Mouse (Mus musculus) embryonic facial prominence, embryonic 15.5 days (tissue): Measurements from ENCODE around the gene Ssbp4. TPM values are rescaled to one million over a fixed set of nuclear protein-coding genes. Genes with fewer than 3 reads are reported as not detected.

Source experiments
- ATAC-seq: fragments of 200-750 bp; cut with Nextera tagmentation; 2 replicates; pipeline ENCODE4 v1.8.0; 2017; ENCODE audit warnings: low read depth, moderate TSS enrichment; ENCODE audit not compliant: insufficient number of reproducible peaks, low FRiP score, low TSS enrichment
- H3K27ac ChIP-seq: fragments of 300-500 bp; sonication (generic); replicated peaks from 2 replicates; pipeline ENCODE4 v1.5.1; 2015; ENCODE audit warnings: mild to moderate bottlenecking, inconsistent platforms
- H3K27me3 ChIP-seq: fragments of 300-500 bp; sonication (generic); 2 replicates; pipeline ENCODE4 v1.6.1; 2015; ENCODE audit warnings: inconsistent platforms
- H3K36me3 ChIP-seq: fragments of 300-500 bp; sonication (generic); 2 replicates; pipeline ENCODE4 v1.6.1; 2015; ENCODE audit warnings: mild to moderate bottlenecking, inconsistent platforms
- H3K4me1 ChIP-seq: fragments of 300-500 bp; sonication (generic); 2 replicates; pipeline ENCODE4 v1.6.1; 2015; ENCODE audit warnings: inconsistent platforms
- H3K4me2 ChIP-seq: fragments of 300-500 bp; sonication (generic); replicated peaks from 2 replicates; pipeline ENCODE4 v1.6.1; 2015; ENCODE audit warnings: mild to moderate bottlenecking, inconsistent platforms
- H3K4me3 ChIP-seq: fragments of 300-500 bp; sonication (generic); replicated peaks from 2 replicates; pipeline ENCODE4 v1.5.1; 2015; ENCODE audit warnings: mild to moderate bottlenecking, inconsistent platforms
- H3K9ac ChIP-seq: fragments of 300-500 bp; sonication (generic); 2 replicates; pipeline ENCODE4 v1.6.1; 2015; ENCODE audit warnings: inconsistent platforms
- H3K9me3 ChIP-seq: fragments of 300-500 bp; sonication (generic); replicated peaks from 2 replicates; pipeline ENCODE4 v1.6.1; 2016; ENCODE audit warnings: inconsistent platforms
- WGBS: fragments of 180-500 bp; shearing (Covaris S2); methylation state at CpG from one replicate; pipeline ENCODE4 v1.1.7; 2015; 5-methylcytosine and 5-hydroxymethylcytosine counted together
- polyA plus RNA-seq: library from polyadenylated mRNA; unstranded; fragments of >200 nt; fragmentation: Nextera tagmentation; extraction: Ambion mirVana; gene quantifications from 2 replicates; pipeline ENCODE4 v1.2.1, GENCODE M21; 2015

Gene Ssbp4
- polyA plus RNA-seq, 1 experiment from 2014 or later, result 127 TPM

GRCm38 (mm10) chr8:70584606-70585257 is 23.9 kb downstream of the Ssbp4 start:
- Histone ChIP-seq H3K27ac (no peak overlapping the region), H3K4me2 (no peak overlapping the region)
- WGBS, result 85% methylated on average over 9 of the region's 9 CpGs

GRCm38 (mm10) chr8:70583476-70584387 is 24.9 kb downstream of the Ssbp4 start:
- H3K4me1 ChIP-seq, result no peaks in the 10 kb centered on the region
- H3K9me3 ChIP-seq, result no peaks in the 10 kb centered on the region
- H3K27me3 ChIP-seq, result no peaks in the 10 kb centered on the region
- H3K36me3 ChIP-seq, result peaks cover 91% of the 10 kb centered on the region
- no peak overlapping the region for H3K4me2 ChIP-seq
- H3K4me3 ChIP-seq, result no peak overlapping the region
- no peak overlapping the region for H3K27ac ChIP-seq
- ATAC-seq, result no peak
- H3K9ac ChIP-seq, result no peak overlapping the region
- WGBS, result 86% methylated on average over 18 of the region's 18 CpGs

More at GRCm38 (mm10) chr8:70584606-70585257, 23.9 kb downstream of the Ssbp4 start:
- Histone ChIP-seq H3K9ac (no peak overlapping the region), H3K9me3 (no peaks in the 10 kb centered on the region), H3K4me1 (no peaks in the 10 kb centered on the region), H3K27me3 (no peaks in the 10 kb centered on the region), H3K36me3 (peaks cover 93% of the 10 kb centered on the region), H3K4me3 (no peak overlapping the region)
- no peak for ATAC-seq

- Histone ChIP-seq H3K4me3 (no peak overlapping the region), H3K27ac (no peak overlapping the region), H3K4me1 (no peaks in the 10 kb centered on the region), H3K27me3 (no peaks in the 10 kb centered on the region), H3K9ac (no peak overlapping the region), H3K9me3 (no peaks in the 10 kb centered on the region), H3K4me2 (no peak overlapping the region), H3K36me3 (peaks cover 42% of the 10 kb centered on the region)
- WGBS, result 90% methylated on average over 3 of the region's 3 CpGs
- no peak for ATAC-seq
These were observed 31.5 kb downstream of the Ssbp4 start for GRCm38 (mm10) chr8:70577207-70577606.

DNA sequence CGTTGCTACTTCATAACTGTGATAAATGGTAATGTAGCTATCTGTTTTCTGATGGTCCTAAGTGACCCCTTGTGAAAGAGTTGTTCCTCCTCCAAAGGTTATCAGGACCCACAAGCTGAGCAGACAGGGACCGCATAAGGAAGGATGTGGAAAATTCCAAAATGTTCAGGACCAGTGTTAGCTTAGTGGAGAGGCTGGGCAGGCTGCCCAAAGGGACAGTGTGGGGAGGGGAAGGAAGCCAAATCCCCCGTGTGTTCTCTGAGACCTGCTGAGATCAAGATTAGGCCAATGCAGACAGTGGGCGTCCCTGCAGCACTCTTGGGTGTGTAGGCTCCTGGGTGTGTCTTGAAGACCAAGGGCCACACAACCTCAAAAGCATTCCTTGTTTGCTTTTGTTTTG is 33.8 kb downstream of the Ssbp4 start:
- H3K27ac ChIP-seq, result no peak overlapping the region
- ATAC-seq, result no peak
- H3K4me3 ChIP-seq, result no peak overlapping the region
- no peaks in the 10 kb centered on the region for H3K27me3 ChIP-seq
- H3K4me2 ChIP-seq, result no peak overlapping the region
- peaks cover 20% of the 10 kb centered on the region for H3K36me3 ChIP-seq
- WGBS, result 87% methylated on average over 4 of the region's 4 CpGs
- no peak overlapping the region for H3K9ac ChIP-seq
- no peaks in the 10 kb centered on the region for H3K9me3 ChIP-seq
- H3K4me1 ChIP-seq, result 0 out of 2 replicates have a peak, but pooled peaks cover 4% of the 10 kb centered on the region

DNA sequence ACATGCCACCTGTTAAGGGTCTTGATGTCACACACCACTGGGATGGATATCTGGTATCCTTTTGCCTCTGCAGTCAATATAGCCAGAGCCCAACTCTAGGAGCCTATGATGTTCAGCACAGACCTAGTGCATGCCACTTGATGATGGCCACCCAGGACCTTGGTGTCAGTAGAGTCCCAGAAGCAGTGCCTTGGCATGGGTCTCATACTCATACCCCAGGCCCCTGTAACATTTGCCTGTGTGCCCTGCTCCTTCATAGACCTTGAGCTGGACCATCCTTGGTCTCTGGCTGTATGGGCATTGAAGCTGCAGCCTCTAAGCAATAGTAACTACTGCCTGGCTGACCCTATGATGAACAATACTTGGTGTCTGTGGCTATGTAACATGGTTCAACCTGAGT is 34.4 kb downstream of the Ssbp4 start:
- Histone ChIP-seq H3K4me3 (no peak overlapping the region), H3K4me2 (no peak overlapping the region), H3K36me3 (peaks cover 18% of the 10 kb centered on the region), H3K4me1 (0 out of 2 replicates have a peak, but pooled peaks cover 4% of the 10 kb centered on the region), H3K27me3 (no peaks in the 10 kb centered on the region), H3K9ac (no peak overlapping the region), H3K9me3 (no peaks in the 10 kb centered on the region), H3K27ac (no peak overlapping the region)
- ATAC-seq, result no peak

- Histone ChIP-seq H3K27me3 (no peaks in the 10 kb centered on the region), H3K9ac (no peak overlapping the region), H3K9me3 (no peaks in the 10 kb centered on the region), H3K36me3 (peaks cover 7% of the 10 kb centered on the region; the same call in 1 of the 2 replicates), H3K4me2 (no peak overlapping the region), H3K4me1 (0 out of 2 replicates have a peak, but pooled peaks cover 4% of the 10 kb centered on the region), H3K4me3 (no peak overlapping the region), H3K27ac (no peak overlapping the region)
- ATAC-seq, result no peak
- 82% methylated on average over 6 of the region's 6 CpGs for WGBS
These were observed 37.7 kb downstream of the Ssbp4 start for GRCm38 (mm10) chr8:70570990-70571389.

GRCm38 (mm10) chr8:70570360-70570759 is 38.3 kb downstream of the Ssbp4 start:
- H3K9me3 ChIP-seq, result no peaks in the 10 kb centered on the region
- ATAC-seq, result no peak
- H3K4me3 ChIP-seq, result no peak overlapping the region
- peaks cover 8% of the 10 kb centered on the region; the same call in 1 of the 2 replicates for H3K4me1 ChIP-seq
- peaks cover 6% of the 10 kb centered on the region; the same call in 1 of the 2 replicates for H3K36me3 ChIP-seq
- no peak overlapping the region for H3K9ac ChIP-seq
- H3K27me3 ChIP-seq, result no peaks in the 10 kb centered on the region
- H3K4me2 ChIP-seq, result no peak overlapping the region
- no peak overlapping the region for H3K27ac ChIP-seq

- Histone ChIP-seq H3K4me1 (peaks cover 28% of the 10 kb centered on the region; the same call in 1 of the 2 replicates), H3K27me3 (no peaks in the 10 kb centered on the region), H3K9me3 (no peaks in the 10 kb centered on the region), H3K9ac (no peak overlapping the region), H3K4me3 (no peak overlapping the region), H3K36me3 (no peaks in the 10 kb centered on the region), H3K27ac (0 out of 2 replicates have a peak overlapping the region, but pooled peaks have one; percentile 5), H3K4me2 (no peak overlapping the region)
- ATAC-seq, result no peak
- WGBS, result 26% methylated on average over 3 of the region's 3 CpGs
These were observed 43.1 kb downstream of the Ssbp4 start for GRCm38 (mm10) chr8:70565561-70565960.

DNA sequence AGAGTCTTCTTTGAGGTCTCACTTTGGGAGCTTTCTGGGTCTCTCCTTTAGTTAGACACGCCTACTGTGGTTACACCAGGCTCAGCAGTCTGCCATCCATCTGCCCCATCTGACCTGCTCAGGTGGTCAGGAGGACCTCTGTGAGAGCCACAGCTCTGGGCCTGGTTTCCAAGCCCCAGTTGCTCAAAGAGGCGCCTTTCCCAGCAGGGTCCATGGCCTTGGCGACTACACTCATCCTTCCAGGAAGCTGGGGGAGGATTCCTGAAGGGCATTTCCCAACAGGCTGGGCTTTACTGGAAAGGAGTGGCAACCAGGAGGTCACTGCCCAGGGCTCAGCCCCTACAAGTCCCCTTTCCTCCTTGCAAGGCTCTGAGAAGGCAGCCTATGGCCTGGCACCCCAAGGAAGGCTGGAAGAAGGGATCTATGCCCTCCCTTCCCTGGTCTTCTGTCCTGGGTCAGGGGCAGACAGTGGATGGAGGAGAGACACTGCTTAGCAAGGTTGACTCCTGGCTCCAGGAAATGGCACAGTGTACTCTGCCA is 43.9 kb downstream of the Ssbp4 start:
- no peak overlapping the region for H3K9ac ChIP-seq
- no peak overlapping the region for H3K4me3 ChIP-seq
- peaks cover 25% of the 10 kb centered on the region; the same call in 1 of the 2 replicates for H3K4me1 ChIP-seq
- 69% methylated on average over 3 of the region's 3 CpGs for WGBS
- no peak overlapping the region for H3K27ac ChIP-seq
- 0 out of 2 replicates have a peak, but pooled peaks cover 3% of the 10 kb centered on the region for H3K36me3 ChIP-seq
- ATAC-seq, result no peak
- no peaks in the 10 kb centered on the region for H3K9me3 ChIP-seq
- no peaks in the 10 kb centered on the region for H3K27me3 ChIP-seq
- H3K4me2 ChIP-seq, result no peak overlapping the region

- Histone ChIP-seq H3K9me3 (no peaks in the 10 kb centered on the region), H3K27ac (no peak overlapping the region), H3K9ac (no peak overlapping the region), H3K4me2 (no peak overlapping the region), H3K36me3 (0 out of 2 replicates have a peak, but pooled peaks cover 3% of the 10 kb centered on the region), H3K27me3 (no peaks in the 10 kb centered on the region), H3K4me1 (peaks cover 25% of the 10 kb centered on the region; the same call in 1 of the 2 replicates), H3K4me3 (no peak overlapping the region)
- ATAC-seq, result no peak
- 88% methylated on average over 6 of the region's 6 CpGs for WGBS
These were observed 44.8 kb downstream of the Ssbp4 start for GRCm38 (mm10) chr8:70563763-70564387.

GRCm38 (mm10) chr8:70562802-70563201 is 45.9 kb downstream of the Ssbp4 start:
- Histone ChIP-seq H3K9ac (no peak overlapping the region), H3K4me1 (peaks cover 25% of the 10 kb centered on the region; the same call in 1 of the 2 replicates), H3K36me3 (0 out of 2 replicates have a peak, but pooled peaks cover 3% of the 10 kb centered on the region), H3K4me3 (no peak overlapping the region), H3K4me2 (no peak overlapping the region), H3K27ac (no peak overlapping the region), H3K9me3 (no peaks in the 10 kb centered on the region), H3K27me3 (no peaks in the 10 kb centered on the region)
- ATAC-seq, result no peak
- 84% methylated on average over 3 of the region's 3 CpGs for WGBS
